In the genomic region with DNA sequence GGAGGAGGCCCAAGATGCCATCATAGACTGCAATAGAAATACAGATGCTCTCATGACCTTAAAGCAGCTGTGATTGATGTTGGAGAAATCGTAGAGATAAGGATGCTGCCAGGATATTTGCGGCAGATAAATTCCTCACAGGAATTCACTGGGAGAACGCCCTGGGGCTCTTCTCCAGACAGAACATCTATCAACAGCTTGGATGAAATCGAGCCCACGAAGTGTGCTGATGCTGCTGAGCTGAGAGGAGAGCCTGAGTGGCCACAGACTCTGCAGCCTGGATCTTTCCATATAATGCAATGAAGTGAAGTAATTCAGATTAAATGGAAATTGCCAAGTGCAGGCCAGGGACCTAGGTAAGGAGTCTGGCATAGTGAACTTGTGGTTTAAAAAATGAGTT, we compare ENCODE assay signal across 17 mouse cellular contexts. TPM values are rescaled to one million over a fixed set of nuclear protein-coding genes. Genes with fewer than 3 reads are reported as not detected.
DNase-seq lines count a peak whose midpoint lies in the region; ATAC-seq and TF ChIP-seq lines count a peak whose summit lies in the region.
"Had no signal": no experiment of that assay in that cellular context is flagged by ENCODE, and none has a peak within 500 bp of the region (broad histone marks: within the 10 kb centered on the region; RNA-seq: fewer than 3 reads in every experiment).

No protein-coding gene starts in this region.

- no peaks in the 10 kb centered on the region for H3K36me3 ChIP-seq in intestine, embryonic 15.5 days
- H3K36me3 ChIP-seq in intestine, postnatal 0 days (ENCODE audit: control insufficient read depth, insufficient read depth), result no peaks in the 10 kb centered on the region
- H3K36me3 ChIP-seq in neural tube, embryonic 15.5 days, result no peaks in the 10 kb centered on the region
- H3K36me3 ChIP-seq: liver, embryonic 15.5 days; stomach, embryonic 15.5 days had no signal

- DNase-seq in neural tube, embryonic 10.5 days (ENCODE audit: extremely low spot score, low spot score), result no peak
- DNase-seq in kidney, postnatal 25 days, result peak; percentile 29 to 43
- peak; percentile 20 for DNase-seq in yolk sac, embryonic 10.5 days (ENCODE audit: low spot score)
- no peak for DNase-seq in spleen, adult 12 weeks (ENCODE audit: low spot score)
- DNase-seq: cerebellum, adult 2 months; layer of hippocampus, adult 9-11 months; left cerebral cortex, postnatal 4 days; right cerebral cortex, postnatal 4 days; thymus, postnatal 36 days had no signal

- no peaks in the 10 kb centered on the region for H3K4me1 ChIP-seq in intestine, embryonic 15.5 days (replicated peaks)
- no peaks in the 10 kb centered on the region for H3K4me1 ChIP-seq in intestine, postnatal 0 days (replicated peaks; ENCODE audit: control insufficient read depth, insufficient read depth, low read length)
- H3K4me1 ChIP-seq in neural tube, embryonic 15.5 days, result 0 out of 2 replicates have a peak, but pooled peaks cover 3% of the 10 kb centered on the region
- H3K4me1 ChIP-seq: liver, embryonic 15.5 days; stomach, embryonic 15.5 days had no signal

- H3K27me3 ChIP-seq in intestine, embryonic 15.5 days (replicated peaks), result no peaks in the 10 kb centered on the region
- no peaks in the 10 kb centered on the region for H3K27me3 ChIP-seq in intestine, postnatal 0 days (replicated peaks; ENCODE audit: control insufficient read depth, insufficient read depth, low read length)
- no peaks in the 10 kb centered on the region for H3K27me3 ChIP-seq in neural tube, embryonic 15.5 days (replicated peaks)
- H3K27me3 ChIP-seq: liver, embryonic 15.5 days; Patski; stomach, embryonic 15.5 days had no signal

- no peak overlapping the region for H3K9ac ChIP-seq in intestine, embryonic 15.5 days
- H3K9ac ChIP-seq in intestine, postnatal 0 days (ENCODE audit: low read depth, low read length), result no peak overlapping the region
- H3K9ac ChIP-seq in neural tube, embryonic 15.5 days (replicated peaks), result no peak overlapping the region
- H3K9ac ChIP-seq: liver, embryonic 15.5 days; stomach, embryonic 15.5 days had no signal

- no peak overlapping the region for H3K4me2 ChIP-seq in intestine, embryonic 15.5 days (replicated peaks)
- no peak overlapping the region for H3K4me2 ChIP-seq in intestine, postnatal 0 days (replicated peaks; ENCODE audit: low read depth)
- no peak overlapping the region for H3K4me2 ChIP-seq in neural tube, embryonic 15.5 days
- H3K4me2 ChIP-seq: liver, embryonic 15.5 days; stomach, embryonic 15.5 days had no signal

- no peak for TF ChIP-seq CTCF in intestine, postnatal 0 days (IDR thresholded peaks at IDR 0.05; ENCODE audit: low read depth)

- H3K9me3 ChIP-seq in intestine, embryonic 15.5 days, result no peaks in the 10 kb centered on the region
- no peaks in the 10 kb centered on the region for H3K9me3 ChIP-seq in intestine, postnatal 0 days (ENCODE audit: control insufficient read depth)
- no peaks in the 10 kb centered on the region for H3K9me3 ChIP-seq in neural tube, embryonic 15.5 days (replicated peaks)
- H3K9me3 ChIP-seq: liver, embryonic 15.5 days; stomach, embryonic 15.5 days had no signal

- H3K27ac ChIP-seq in intestine, embryonic 15.5 days, result no peak overlapping the region
- H3K27ac ChIP-seq in intestine, postnatal 0 days (ENCODE audit: low read depth, low read length), result no peak overlapping the region
- H3K27ac ChIP-seq in neural tube, embryonic 15.5 days (replicated peaks), result 0 out of 2 replicates have a peak overlapping the region, but pooled peaks have one; percentile 3
- H3K27ac ChIP-seq: heart, adult 2 months; hindbrain, postnatal 0 days; liver, embryonic 15.5 days; stomach, embryonic 15.5 days had no signal

- H3K4me3 ChIP-seq in intestine, embryonic 15.5 days (replicated peaks), result no peak overlapping the region
- H3K4me3 ChIP-seq in intestine, postnatal 0 days (ENCODE audit: low read depth, low read length), result no peak overlapping the region
- no peak overlapping the region for H3K4me3 ChIP-seq in neural tube, embryonic 15.5 days (replicated peaks)
- H3K4me3 ChIP-seq: heart, adult 2 months; liver, embryonic 15.5 days; stomach, embryonic 15.5 days had no signal

- 36% methylated on average over 5 of the region's 5 CpGs for WGBS in intestine, embryonic 15.5 days
- 34% methylated on average over 5 of the region's 5 CpGs for WGBS in intestine, postnatal 0 days
- 42% methylated on average over 5 of the region's 5 CpGs for WGBS in neural tube, embryonic 15.5 days

- ATAC-seq in intestine, embryonic 15.5 days, result 0 out of 2 replicates have a peak, but pooled peaks have one; percentile 34
- ATAC-seq in intestine, postnatal 0 days, result no peak
- no peak for ATAC-seq in neural tube, embryonic 15.5 days (ENCODE audit: low FRiP score)
- ATAC-seq: hindbrain, postnatal 0 days; Patski had no signal

RNA-seq across cellular contexts. Expression of a gene that starts 42.7 kb away (rescaled TPM):
- not detected in 2 replicates for polyA plus RNA-seq in intestine, embryonic 15.5 days (2015; fragmentation: Nextera tagmentation; extraction: Ambion mirVana)
- polyA plus RNA-seq in intestine, postnatal 0 days (2015; fragmentation: Nextera tagmentation; extraction: Ambion mirVana), result not detected in 2 replicates
- polyA plus RNA-seq in neural tube, embryonic 15.5 days (2015; fragmentation: Nextera tagmentation; extraction: Ambion mirVana), result not detected in 2 replicates
- polyA plus RNA-seq: cerebellum, adult 2 months; heart, adult 2 months; hindbrain, postnatal 0 days; liver, embryonic 15.5 days; Patski; stomach, embryonic 15.5 days had no signal

Comparison
In these comparisons a context has a peak if more than half of its experiments do, and no peak if none do; other contexts are left out.
1. DNase-seq: peak in kidney, postnatal 25 days (2 of 2) and yolk sac, embryonic 10.5 days (single experiment); none in neural tube, embryonic 10.5 days (single experiment) and spleen, adult 12 weeks (single experiment).